Mouse (Mus musculus) CH12.LX (cell line): ENCODE measurements around the gene Sypl.

Experiments
- CTCF ChIP-seq, 2 experiments: IDR thresholded peaks in 1 of 2; conservative IDR thresholded peaks in 1 of 2; 2 replicates each; pipeline ENCODE4 v1.5.1; 2011 to 2012; ENCODE audit warnings: low read depth in 2 of 2, low read length in 2 of 2, improper control_type of control experiment in 1 of 2, inconsistent platforms in 1 of 2, mild to moderate bottlenecking in 1 of 2, moderate library complexity in 1 of 2
- ELF1 ChIP-seq: IDR thresholded peaks from 2 replicates; pipeline ENCODE4 v1.6.1; 2014; ENCODE audit warnings: low read depth, mild to moderate bottlenecking, inconsistent platforms, low read length, improper control_type of control experiment
- EP300 ChIP-seq: IDR thresholded peaks from 2 replicates; pipeline ENCODE4 v1.6.1; 2011; ENCODE audit warnings: low read length, improper control_type of control experiment
- NELFE ChIP-seq: IDR thresholded peaks from 2 replicates; pipeline ENCODE4 v1.6.1; 2011; ENCODE audit warnings: low read depth, low read length, improper control_type of control experiment
- POLR2A ChIP-seq: IDR thresholded peaks from 2 replicates; pipeline ENCODE4 v1.6.1; 2011; ENCODE audit warnings: low read depth, mild to moderate bottlenecking, improper control_type of control experiment, low read length
- UBTF ChIP-seq: IDR thresholded peaks from 2 replicates; pipeline ENCODE4 v1.6.1; 2012; ENCODE audit warnings: low read depth, mild to moderate bottlenecking, inconsistent platforms, low read length, improper control_type of control experiment, moderate library complexity
- ZC3H11A ChIP-seq: IDR thresholded peaks from 2 replicates; pipeline ENCODE4 v1.6.1; 2012; ENCODE audit warnings: low read depth, mild to moderate bottlenecking, inconsistent platforms, low read length, improper control_type of control experiment

DNA sequence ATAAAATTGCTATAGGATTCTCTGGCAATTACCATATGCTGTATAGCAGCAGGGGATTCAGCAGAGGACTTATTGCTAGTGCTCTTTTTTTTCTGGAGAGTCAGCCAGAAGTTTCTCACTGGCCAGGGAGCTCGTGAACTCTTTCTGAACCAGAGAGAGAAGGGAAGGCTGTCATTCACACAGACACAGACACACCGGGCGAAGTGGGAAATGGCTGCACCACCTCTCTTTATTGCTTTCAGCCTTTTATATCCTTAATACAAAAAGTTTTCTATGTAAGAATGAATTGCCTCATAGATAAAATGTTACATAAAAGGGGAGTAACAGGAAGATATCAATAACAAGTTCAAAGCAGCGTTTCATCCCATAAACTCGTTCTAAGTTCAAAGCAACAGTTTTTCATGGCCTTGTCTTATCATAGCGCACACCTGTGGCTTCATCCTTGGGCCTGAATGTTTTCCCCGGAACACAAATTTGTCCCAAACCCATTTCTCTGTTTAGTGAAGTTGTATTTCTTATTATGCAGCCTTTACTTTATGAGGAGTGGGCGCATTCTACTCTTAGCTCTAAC lies 8.7 kb upstream of the Sypl start:
- TF ChIP-seq CTCF (conservative IDR thresholded peaks at IDR 0.05 in 1 of 2, IDR thresholded peaks at IDR 0.05 in 1 of 2; ENCODE audit: low read depth in 2 of 2, low read length in 2 of 2) (no peak), UBTF (no peak), POLR2A (no peak), EP300 (no peak), ELF1 (no peak), ZC3H11A (no peak), NELFE (no peak)
